Mouse (Mus musculus) neural tube, embryonic 11.5 days (tissue): ENCODE results near the gene Cul9. TPM values are rescaled to one million over a fixed set of nuclear protein-coding genes. Genes with fewer than 3 reads are reported as not detected.

ENCODE experiments used
- microRNA-seq: library from miRNA; unstranded; fragments of <30 nt; microRNA quantifications from one replicate; pipeline ENCODE4, GENCODE M21; 2016
- polyA plus RNA-seq: library from polyadenylated mRNA; unstranded; fragments of >200 nt; fragmentation: Nextera tagmentation; extraction: Ambion mirVana; gene quantifications from 2 replicates; pipeline ENCODE4 v1.2.1, GENCODE M21; 2014

The Cul9 gene
- polyA plus RNA-seq, 1 experiment from 2014 or later, result 4.4 TPM

Small RNA genes lying within 50 kb of the gene (microRNA-seq; reads per million reads assigned to microRNA genes)
- gene Mir6976, result not detected

Other genes starting within 250 kb of the Cul9 start
- gene Dlk2, start 249.0 kb downstream of the Cul9 start, polyA plus RNA-seq, result 1.1 and 1.3 TPM in 2 replicates
- gene Abcc10, start 218.0 kb downstream of the Cul9 start, polyA plus RNA-seq, result 5.5 and 8.4 TPM in 2 replicates
- 15.0 and 15.8 TPM in 2 replicates for gene Zfp318, start 162.7 kb downstream of the Cul9 start, polyA plus RNA-seq
- 0.24 and 0.74 TPM in 2 replicates for gene Crip3, start 117.5 kb downstream of the Cul9 start, polyA plus RNA-seq
- gene Slc22a7, start 107.9 kb downstream of the Cul9 start, polyA plus RNA-seq, result not detected in 2 replicates
- gene Ttbk1, start 58.7 kb downstream of the Cul9 start, polyA plus RNA-seq, result 2.6 and 3.1 TPM in 2 replicates
- 55.3 and 64.9 TPM in 2 replicates for gene Dnph1, start 49.7 kb downstream of the Cul9 start, polyA plus RNA-seq
- gene Srf, start 9.8 kb upstream of the Cul9 start, polyA plus RNA-seq, result 5.9 and 7.7 TPM in 2 replicates
- gene Ptk7, start 83.1 kb upstream of the Cul9 start, polyA plus RNA-seq, result 32.9 and 35.8 TPM in 2 replicates
- gene Klc4, start 99.6 kb upstream of the Cul9 start, polyA plus RNA-seq, result 36.4 and 38.4 TPM in 2 replicates
- gene Mrpl2, start 99.8 kb upstream of the Cul9 start, polyA plus RNA-seq, result 104 and 113 TPM in 2 replicates
- 31.7 and 37.0 TPM in 2 replicates for gene Cul7, start 103.9 kb upstream of the Cul9 start, polyA plus RNA-seq
- gene Rrp36, start 128.0 kb upstream of the Cul9 start, polyA plus RNA-seq, result 49.8 and 53.5 TPM in 2 replicates
- 179 and 180 TPM in 2 replicates for gene Mea1, start 132.4 kb upstream of the Cul9 start, polyA plus RNA-seq
- 130 TPM in 2 replicates for gene Klhdc3, start 134.5 kb upstream of the Cul9 start, polyA plus RNA-seq
- gene Ppp2r5d, start 158.7 kb upstream of the Cul9 start, polyA plus RNA-seq, result 119 and 124 TPM in 2 replicates
- 18.5 and 21.5 TPM in 2 replicates for gene Pex6, start 165.1 kb upstream of the Cul9 start, polyA plus RNA-seq
- 0.37 TPM in 1 of 2 replicates, not detected in the other for gene Gnmt, start 182.8 kb upstream of the Cul9 start, polyA plus RNA-seq
- 53.1 and 54.9 TPM in 2 replicates for gene Cnpy3, start 205.8 kb upstream of the Cul9 start, polyA plus RNA-seq
- 0.38 and 0.95 TPM in 2 replicates for gene Ptcra, start 217.3 kb upstream of the Cul9 start, polyA plus RNA-seq
- 45.7 and 47.8 TPM in 2 replicates for gene 2310039H08Rik, start 226.2 kb upstream of the Cul9 start, polyA plus RNA-seq
- gene Rpl7l1, start 236.3 kb upstream of the Cul9 start, polyA plus RNA-seq, result 147 and 150 TPM in 2 replicates